Mouse (Mus musculus): ENCODE results near the gene Btbd35f8. TPM values are rescaled to one million over a fixed set of nuclear protein-coding genes. Genes with fewer than 3 reads are reported as not detected.
"Not testable (repeated sequence)": the region's sequence is repeated elsewhere in the genome, so short reads cannot be mapped to it uniquely, and the experiment has no call there.

Gene Btbd35f8
- polyA plus RNA-seq (2012; fragmentation: generic; extraction: Trizol): not detected

DNA sequence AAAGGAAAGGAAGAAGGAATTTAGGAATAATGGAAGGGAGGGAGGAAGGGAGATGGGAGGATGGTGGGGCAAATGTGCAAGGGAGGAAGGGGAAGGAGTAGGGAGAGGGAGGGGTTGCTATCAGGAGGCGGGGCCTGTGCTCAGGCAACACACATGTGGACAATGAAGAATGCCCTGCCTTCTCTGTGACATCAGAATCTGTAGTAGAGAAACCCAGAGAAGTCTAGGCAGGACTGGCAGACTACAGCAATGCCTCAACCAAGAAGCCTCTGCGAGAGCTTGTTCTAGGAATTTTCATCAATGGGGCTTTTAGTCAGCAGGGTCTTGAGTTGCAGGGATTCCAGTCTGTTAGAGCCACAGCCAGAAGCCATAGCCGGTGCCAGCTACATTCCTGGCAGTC lies at the start of gene Btbd35f8:
TSS of gene Btbd35f8 (plus strand) at position 301 of the 400 bp plus-strand sequence.
- not testable (repeated sequence) for H3K79me2 ChIP-seq (ENCODE audit: control insufficient read depth, insufficient read depth); H3K4me2 ChIP-seq (ENCODE audit: low read depth); H3K4me3 ChIP-seq; H3K36me3 ChIP-seq (ENCODE audit: control insufficient read depth, insufficient read depth); H3ac ChIP-seq (ENCODE audit: control insufficient read depth, insufficient read length); H3K27me3 ChIP-seq (ENCODE audit: control insufficient read depth, insufficient read depth, insufficient read length)

Other genes with a start within 250 kb of the Btbd35f8 start
- gene Spin2g, start 211.8 kb upstream of the Btbd35f8 start, polyA plus RNA-seq (2012; fragmentation: generic; extraction: Trizol): not detected